Mouse (Mus musculus) lung, adult 2 months (tissue): Measurements from ENCODE around the gene Phykpl. TPM values are rescaled to one million over a fixed set of nuclear protein-coding genes. Genes with fewer than 3 reads are reported as not detected.

Source experiments
- DNase-seq: peaks from one replicate; pipeline ENCODE4 v3.0.0; 2022
- H3K4me1 ChIP-seq: fragments of 200-500 bp; 2 replicates; pipeline ENCODE4 v1.6.1; 2011; ENCODE audit warnings: low read length; ENCODE audit not compliant: control insufficient read depth, insufficient read depth
- H3K4me3 ChIP-seq: fragments of 200-500 bp; replicated peaks from 2 replicates; pipeline ENCODE3; 2011; ENCODE audit warnings: low read depth, mild to moderate bottlenecking, control low read depth, low read length; ENCODE audit errors: extremely low read depth
- CTCF ChIP-seq: fragments of 200-500 bp; IDR thresholded peaks from 2 replicates; pipeline ENCODE4 v1.5.1; 2011; ENCODE audit warnings: mild to moderate bottlenecking, low read length, control low read depth; ENCODE audit not compliant: insufficient read depth
- POLR2A ChIP-seq: fragments of 200-500 bp; IDR thresholded peaks from 2 replicates; pipeline ENCODE4 v1.6.1; 2011; ENCODE audit warnings: low read depth, mild to moderate bottlenecking, control low read depth, low read length, borderline replicate concordance; ENCODE audit errors: extremely low read depth
- WGBS: fragments of 180-500 bp; shearing (Covaris S2); methylation state at CpG from one replicate; pipeline ENCODE4 v1.1.7; 2018; 5-methylcytosine and 5-hydroxymethylcytosine counted together
- polyA plus RNA-seq: library from polyadenylated mRNA; depleted of rRNA; stranded (reverse); fragments of >200 nt; gene quantifications from 2 replicates; pipeline ENCODE4 v1.2.3, GENCODE M21; 2012

The Phykpl gene
- polyA plus RNA-seq, 1 experiment, result 25.4 TPM

DNA sequence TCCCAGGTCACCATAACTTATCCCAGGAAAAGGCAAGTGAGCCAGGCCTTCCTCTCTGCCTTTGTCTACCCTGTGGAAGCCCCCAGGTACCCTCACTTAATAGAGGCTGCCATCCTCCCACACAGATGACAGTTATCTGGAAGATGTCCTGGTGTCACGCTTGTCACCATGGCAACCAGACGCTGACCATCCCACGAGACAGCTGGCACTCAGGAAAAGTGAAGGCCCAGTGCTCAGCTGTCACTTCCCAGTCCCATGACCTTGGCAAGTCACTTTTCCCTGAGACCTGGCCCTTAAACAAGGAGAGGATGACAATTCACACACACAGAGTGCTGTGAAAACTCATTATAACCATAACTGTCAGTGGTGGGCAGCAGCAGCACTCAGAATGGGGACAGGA is 32.5 kb upstream of the Phykpl start:
- no peak overlapping the region for H3K4me3 ChIP-seq
- no peaks in the 10 kb centered on the region for H3K4me1 ChIP-seq
- DNase-seq, result no peak
- TF ChIP-seq POLR2A, result no peak
- no peak for TF ChIP-seq CTCF
- WGBS, result 52% methylated on average over 3 of the region's 3 CpGs

DNA sequence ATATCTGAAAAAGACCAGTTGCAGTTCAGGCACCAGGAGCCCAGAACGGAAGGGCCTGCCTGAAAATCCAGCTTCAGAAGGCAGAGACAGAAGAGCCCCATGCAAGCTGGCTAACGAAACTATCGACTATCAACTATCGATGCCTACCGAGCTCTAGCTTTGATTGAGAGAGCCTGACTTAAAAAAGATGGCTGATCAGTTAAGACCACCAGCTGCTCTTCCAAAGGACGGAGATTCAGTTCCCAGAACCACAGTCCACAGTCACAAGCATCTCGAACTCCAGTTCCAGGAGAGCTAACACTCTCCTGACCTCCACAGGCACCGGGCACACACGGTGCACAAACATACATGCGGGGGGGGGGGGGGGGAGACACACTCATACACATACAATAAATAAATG is 30.0 kb upstream of the Phykpl start:
- H3K4me3 ChIP-seq, result no peak overlapping the region
- no peak for DNase-seq

GRCm38 (mm10) chr11:51555066-51555465 is 29.5 kb upstream of the Phykpl start:
- no peak for DNase-seq
- Histone ChIP-seq H3K4me3 (no peak overlapping the region), H3K4me1 (no peaks in the 10 kb centered on the region)
- 66% methylated on average over 2 of the region's 2 CpGs for WGBS
- no peak for TF ChIP-seq CTCF
- TF ChIP-seq POLR2A, result no peak

More for the DNA sequence above, 30.0 kb upstream of the Phykpl start:
- TF ChIP-seq POLR2A (no peak), CTCF (no peak)
- H3K4me1 ChIP-seq, result no peaks in the 10 kb centered on the region
- WGBS, result 66% methylated on average over 10 of the region's 10 CpGs

DNA sequence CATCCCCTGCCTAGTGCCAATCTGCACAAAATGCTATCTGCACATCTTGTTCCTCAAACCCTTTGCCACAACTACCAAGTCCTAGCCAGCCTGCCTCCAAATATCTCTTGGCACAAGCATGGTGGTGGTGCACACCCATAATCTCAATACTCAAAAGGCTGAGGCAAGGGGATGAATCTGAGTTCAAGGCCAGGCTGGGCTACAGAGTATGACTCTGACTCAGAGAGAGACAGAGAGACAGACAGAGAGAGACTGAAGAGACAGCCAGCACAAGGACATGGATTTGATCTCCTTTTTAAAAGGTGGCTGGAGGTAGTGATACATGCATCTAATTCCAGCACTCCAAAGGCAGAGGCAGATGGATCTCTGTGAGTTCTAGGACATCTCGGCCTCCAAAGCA is 21.3 kb upstream of the Phykpl start:
- no peak overlapping the region for H3K4me3 ChIP-seq
- TF ChIP-seq POLR2A (no peak), CTCF (no peak)
- 86% methylated on average over 1 of the region's 1 CpGs for WGBS
- no peaks in the 10 kb centered on the region for H3K4me1 ChIP-seq
- no peak for DNase-seq

GRCm38 (mm10) chr11:51565062-51565461 is 19.5 kb upstream of the Phykpl start:
- 35% methylated on average over 3 of the region's 3 CpGs for WGBS
- Histone ChIP-seq H3K4me3 (no peak overlapping the region), H3K4me1 (no peaks in the 10 kb centered on the region)
- no peak for DNase-seq
- no peak for TF ChIP-seq CTCF
- no peak for TF ChIP-seq POLR2A

- WGBS, result 93% methylated on average over 6 of the region's 6 CpGs
- Histone ChIP-seq H3K4me3 (no peak overlapping the region), H3K4me1 (no peaks in the 10 kb centered on the region)
- TF ChIP-seq POLR2A (no peak), CTCF (peak; percentile 10; the same call in 1 of the 2 replicates)
- no peak for DNase-seq
Observed at GRCm38 (mm10) chr11:51565951-51566350, 18.6 kb upstream of the Phykpl start.

- DNase-seq, result no peak
- WGBS, result 73% methylated on average over 4 of the region's 4 CpGs
- Histone ChIP-seq H3K4me1 (no peaks in the 10 kb centered on the region), H3K4me3 (no peak overlapping the region)
- TF ChIP-seq POLR2A (no peak), CTCF (no peak)
Observed at GRCm38 (mm10) chr11:51568801-51569200, 15.8 kb upstream of the Phykpl start.

DNA sequence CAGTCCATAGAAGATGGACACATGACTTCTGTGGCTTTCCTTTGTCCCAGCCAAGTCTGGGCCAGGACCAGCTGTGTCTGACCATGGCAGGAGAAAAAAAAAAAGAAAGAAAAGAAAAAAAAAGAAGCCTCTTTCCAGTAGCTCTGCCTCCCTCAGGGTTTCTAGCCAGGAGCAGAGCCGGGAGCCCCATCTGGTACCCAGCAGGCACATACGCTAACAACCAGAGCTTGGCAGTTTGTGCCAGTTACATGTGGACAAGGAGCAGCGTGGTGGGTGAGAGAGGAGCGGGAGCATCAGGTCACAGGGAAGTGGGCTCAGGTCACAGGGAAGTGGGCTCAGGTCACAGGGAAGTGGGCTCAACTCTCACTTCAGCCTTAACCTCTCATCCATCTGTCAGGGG is 8.1 kb upstream of the Phykpl start:
- Histone ChIP-seq H3K4me3 (no peak overlapping the region), H3K4me1 (no peaks in the 10 kb centered on the region)
- 77% methylated on average over 4 of the region's 4 CpGs for WGBS
- DNase-seq, result no peak
- TF ChIP-seq POLR2A, result no peak
- no peak for TF ChIP-seq CTCF

GRCm38 (mm10) chr11:51577587-51577986 is 7.0 kb upstream of the Phykpl start:
- no peak for DNase-seq
- WGBS, result 66% methylated on average over 7 of the region's 7 CpGs
- TF ChIP-seq POLR2A, result no peak
- no peak for TF ChIP-seq CTCF
- no peak overlapping the region for H3K4me3 ChIP-seq
- no peaks in the 10 kb centered on the region for H3K4me1 ChIP-seq

- peaks cover 5% of the 10 kb centered on the region; the same call in 1 of the 2 replicates for H3K4me1 ChIP-seq
- WGBS, result 58% methylated on average over 4 of the region's 4 CpGs
Observed at GRCm38 (mm10) chr11:51579024-51579423, 5.5 kb upstream of the Phykpl start.

GRCm38 (mm10) chr11:51582713-51583112 is 1.8 kb upstream of the Phykpl start:
- Histone ChIP-seq H3K4me3 (no peak overlapping the region), H3K4me1 (peaks cover 11% of the 10 kb centered on the region)
- peak; percentile 75 for DNase-seq
- 32% methylated on average over 8 of the region's 8 CpGs for WGBS
- TF ChIP-seq CTCF (peak; percentile 68), POLR2A (no peak)

More at GRCm38 (mm10) chr11:51579024-51579423, 5.5 kb upstream of the Phykpl start:
- TF ChIP-seq CTCF, result no peak
- no peak for TF ChIP-seq POLR2A
- DNase-seq, result no peak
- no peak overlapping the region for H3K4me3 ChIP-seq
